Comparison of ENCODE assay signal across 14 mouse cellular contexts in genomic region chrX:99462141-99462875, GRCm38 (mm10). TPM values are rescaled to one million over a fixed set of nuclear protein-coding genes. Genes with fewer than 3 reads are reported as not detected.
DNase-seq lines count a peak whose midpoint lies in the region.
"Had no signal": no experiment of that assay in that cellular context is flagged by ENCODE, and none has a peak within 500 bp of the region (broad histone marks: within the 10 kb centered on the region; RNA-seq: fewer than 3 reads in every experiment).

No protein-coding gene starts in this region.

- H3K4me1 ChIP-seq in heart, embryonic 10.5 days = peaks cover 29% of the 10 kb centered on the region
- H3K4me1 ChIP-seq: liver, embryonic 13.5 days had no signal

- H3K9me3 ChIP-seq in heart, embryonic 10.5 days = no peaks in the 10 kb centered on the region
- H3K9me3 ChIP-seq: embryonic facial prominence, embryonic 12.5 days; liver, embryonic 13.5 days; midbrain, embryonic 13.5 days; stomach, embryonic 15.5 days had no signal

- H3K4me3 ChIP-seq in heart, embryonic 10.5 days = no peak overlapping the region
- H3K4me3 ChIP-seq: embryonic facial prominence, embryonic 12.5 days; liver, embryonic 13.5 days; midbrain, embryonic 13.5 days; stomach, embryonic 15.5 days had no signal

- peak overlapping the region; percentile 49; the same call in 1 of the 2 replicates for H3K27ac ChIP-seq in heart, embryonic 10.5 days
- H3K27ac ChIP-seq: embryonic facial prominence, embryonic 12.5 days; liver, embryonic 13.5 days; midbrain, embryonic 13.5 days; stomach, embryonic 15.5 days had no signal

- peaks cover 46% of the 10 kb centered on the region; the same call in 1 of the 2 replicates for H3K27me3 ChIP-seq in heart, embryonic 10.5 days (ENCODE audit: insufficient read depth, poor library complexity, severe bottlenecking)
- H3K27me3 ChIP-seq: liver, embryonic 13.5 days; stomach, embryonic 15.5 days had no signal

- DNase-seq in heart, embryonic 10.5 days (ENCODE audit: low spot score) = no peak
- DNase-seq in heart, postnatal 25 days (ENCODE audit: low spot score) = no peak
- DNase-seq in kidney, postnatal 10 days = peak; percentile 78
- DNase-seq in kidney, adult 11 months = no peak
- peak; percentile 14 for DNase-seq in adipocyte (ENCODE audit: low spot score)
- DNase-seq in adrenal gland, postnatal 36 days = peak; percentile 57 to 75
- no peak for DNase-seq in right cerebral cortex, postnatal 14 days
- DNase-seq: cerebellum, adult 9-10 months; layer of hippocampus, postnatal 36 days; left cerebral cortex, postnatal 4 days; liver, embryonic 13.5 days had no signal

- peaks cover 11% of the 10 kb centered on the region for H3K36me3 ChIP-seq in heart, embryonic 10.5 days
- H3K36me3 ChIP-seq: stomach, embryonic 15.5 days had no signal

- intact Hi-C loops in heart, postnatal 25 days (cut with DNase I) = no loop called here

- WGBS in heart, embryonic 10.5 days = 71% methylated on average over 10 of the region's 10 CpGs

RNA-seq across cellular contexts. Expression of gene Pja1, which starts 8.8 kb away (rescaled TPM):
- 111 and 146 TPM in 2 replicates for polyA plus RNA-seq in heart, embryonic 10.5 days (2016; fragmentation: Nextera tagmentation; extraction: Ambion mirVana)
- total RNA-seq in heart, postnatal 25 days (2021) = 10 to 100 TPM; 23.5 to 24.1 TPM
- 100 to 1,000 TPM; 116 to 170 TPM for total RNA-seq in adrenal gland, postnatal 36 days (2021)

Comparison
In these comparisons a context has a peak if more than half of its experiments do, and no peak if none do; other contexts are left out.
1. DNase-seq: peak in kidney, postnatal 10 days (single experiment), adipocyte (single experiment) and adrenal gland, postnatal 36 days (2 of 2); none in heart, embryonic 10.5 days (single experiment), heart, postnatal 25 days (single experiment), kidney, adult 11 months (single experiment) and right cerebral cortex, postnatal 14 days (single experiment).
2. RNA of gene Pja1, which starts 8.8 kb away (total RNA-seq): 116 to 170 TPM in adrenal gland, postnatal 36 days; 23.5 to 24.1 TPM in heart, postnatal 25 days; every median in the first group is over 4 times any median in the second.